Mouse (Mus musculus) ES-E14 (cell line): ENCODE measurements at regions not wholly inside any gene's neighbourhood (a gene's known extent, or its start where the extent isn't known, plus 50 kb on each side); places are given as distances from the start of the nearest gene placed in this dataset.

Experiments used
- DNase-seq: peaks from one replicate; pipeline ENCODE4 v3.0.0-alpha.2; 2013; ENCODE audit warnings: low read depth, low spot score
- H3K27ac ChIP-seq: 2 replicates; pipeline ENCODE4 v1.5.1; 2012; ENCODE audit warnings: low read depth, mild to moderate bottlenecking, low read length, moderate library complexity, mixed read lengths; ENCODE audit not compliant: poor library complexity, insufficient read depth, severe bottlenecking
- H3K36me3 ChIP-seq: 2 replicates; pipeline ENCODE4 v1.6.1; 2012; ENCODE audit warnings: mild to moderate bottlenecking, low read length, moderate library complexity, mixed read lengths; ENCODE audit not compliant: control insufficient read depth, poor library complexity, insufficient read depth, severe bottlenecking
- H3K4me1 ChIP-seq, 2 experiments: fragments of 150-350 bp in 1 of 2; sonication (generic) in 1 of 2; 2 replicates each; pipeline ENCODE4 v1.6.1; 2012; ENCODE audit warnings: low read length in 2 of 2, mild to moderate bottlenecking in 1 of 2, mixed read lengths in 1 of 2; ENCODE audit not compliant: control insufficient read depth in 2 of 2, insufficient read depth in 2 of 2, poor library complexity in 1 of 2
- H3K4me3 ChIP-seq, 2 experiments: fragments of 150-350 bp in 1 of 2; sonication (generic) in 1 of 2; 2 replicates each; pipeline ENCODE4 v1.5.1; 2012; ENCODE audit warnings: low read length in 2 of 2, low read depth in 1 of 2, mild to moderate bottlenecking in 1 of 2, mixed read lengths in 1 of 2; ENCODE audit not compliant: insufficient read depth in 1 of 2, poor library complexity in 1 of 2, severe bottlenecking in 1 of 2
- H3K9ac ChIP-seq: 2 replicates; pipeline ENCODE4 v1.6.1; 2012; ENCODE audit warnings: low read depth, mild to moderate bottlenecking, low read length, mixed read lengths; ENCODE audit not compliant: poor library complexity, insufficient read depth, severe bottlenecking
- H3K9me3 ChIP-seq: fragments of 150-350 bp; sonication (generic); 2 replicates; pipeline ENCODE4 v1.6.1; 2012; ENCODE audit warnings: low read depth, mild to moderate bottlenecking, low read length; ENCODE audit not compliant: control insufficient read depth, insufficient read depth
- CHD2 ChIP-seq: IDR thresholded peaks from 2 replicates; pipeline ENCODE4 v1.6.1; 2014; ENCODE audit warnings: mild to moderate bottlenecking, low read depth, low read length, inconsistent platforms
- HCFC1 ChIP-seq: IDR thresholded peaks from 2 replicates; pipeline ENCODE4 v1.6.1; 2012; ENCODE audit warnings: low read length, inconsistent platforms, borderline replicate concordance; ENCODE audit not compliant: insufficient read depth
- MAFK ChIP-seq: IDR thresholded peaks from 2 replicates; pipeline ENCODE4 v1.6.1; 2014; ENCODE audit warnings: mild to moderate bottlenecking, low read depth, low read length, inconsistent platforms; ENCODE audit not compliant: insufficient read depth
- ZC3H11A ChIP-seq: IDR thresholded peaks from 2 replicates; pipeline ENCODE4 v1.6.1; 2012; ENCODE audit warnings: low read depth, mild to moderate bottlenecking, inconsistent platforms, low read length, borderline replicate concordance
- ZNF384 ChIP-seq: IDR thresholded peaks from 2 replicates; pipeline ENCODE4 v1.6.1; 2012; ENCODE audit warnings: low read depth, low read length, inconsistent platforms
- in situ Hi-C, 2 experiments: fragments of 600-800 bp; cut with MboI; formaldehyde crosslinking; loops; one replicate each; pipeline ENCODE4 v1.15.1; 2025; ENCODE audit warnings: low sequenced_read_pairs in 2 of 2, inconsistent platforms in 1 of 2; ENCODE audit not compliant: unreplicated experiment in 2 of 2

DNA sequence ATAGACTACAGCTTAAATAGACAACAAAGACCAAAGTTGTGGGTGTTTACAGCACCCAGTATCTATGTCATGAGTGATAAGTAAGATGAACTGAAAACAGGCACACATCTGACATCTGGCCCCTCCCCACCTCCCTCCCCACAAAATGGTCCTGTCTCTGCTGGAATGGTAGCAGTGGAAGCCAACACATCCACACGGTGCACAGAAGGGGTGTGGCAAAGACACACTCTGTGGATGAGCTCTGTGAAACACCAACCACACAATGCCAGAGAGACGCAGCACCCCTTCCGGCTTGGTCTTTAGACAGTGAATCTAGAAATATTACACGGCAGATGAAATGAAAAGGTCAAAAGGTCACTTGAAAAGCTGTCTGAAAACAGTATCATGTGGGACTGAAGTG is 85.6 kb downstream of the Fgf18 start:
- Histone ChIP-seq H3K36me3 (no peaks in the 10 kb centered on the region), H3K9me3 (no peaks in the 10 kb centered on the region), H3K27ac (no peak overlapping the region), H3K4me1 (no peaks in the 10 kb centered on the region), H3K9ac (no peak overlapping the region), H3K4me3 (no peak overlapping the region)
- DNase-seq: no peak
- in situ Hi-C loops: no loop called here
- TF ChIP-seq ZNF384 (no peak), ZC3H11A (no peak), CHD2 (no peak), HCFC1 (no peak), MAFK (no peak)

DNA sequence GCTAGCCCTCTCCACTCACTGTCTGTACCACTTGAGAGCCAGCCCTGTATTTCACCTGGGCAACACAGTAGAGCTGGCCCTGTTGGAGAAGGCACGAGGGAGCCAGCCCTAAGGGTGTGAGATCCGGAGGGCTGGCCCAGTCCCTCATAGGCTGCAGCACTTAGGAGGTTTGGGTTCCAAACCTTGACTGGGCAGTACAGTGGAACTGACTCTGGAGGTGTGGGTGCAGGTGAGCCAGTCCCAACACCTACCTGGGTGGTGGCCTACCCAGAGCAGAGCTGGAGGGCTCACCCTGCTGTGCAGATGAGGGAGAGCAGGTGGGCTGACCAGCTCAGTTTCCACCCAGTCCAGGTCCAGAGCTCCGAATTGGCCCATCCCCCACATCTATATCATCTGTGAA is 86.8 kb downstream of the Fgf18 start:
- no peaks in the 10 kb centered on the region for H3K36me3 ChIP-seq
- in situ Hi-C loops: no loop called here
- no peak for DNase-seq
- no peaks in the 10 kb centered on the region for H3K9me3 ChIP-seq
- H3K4me1 ChIP-seq: no peaks in the 10 kb centered on the region
- H3K4me3 ChIP-seq: no peak overlapping the region
- TF ChIP-seq HCFC1: no peak
- TF ChIP-seq MAFK: no peak
- no peak for TF ChIP-seq ZNF384
- TF ChIP-seq CHD2: no peak
- TF ChIP-seq ZC3H11A: no peak
- no peak overlapping the region for H3K27ac ChIP-seq
- H3K9ac ChIP-seq: no peak overlapping the region

DNA sequence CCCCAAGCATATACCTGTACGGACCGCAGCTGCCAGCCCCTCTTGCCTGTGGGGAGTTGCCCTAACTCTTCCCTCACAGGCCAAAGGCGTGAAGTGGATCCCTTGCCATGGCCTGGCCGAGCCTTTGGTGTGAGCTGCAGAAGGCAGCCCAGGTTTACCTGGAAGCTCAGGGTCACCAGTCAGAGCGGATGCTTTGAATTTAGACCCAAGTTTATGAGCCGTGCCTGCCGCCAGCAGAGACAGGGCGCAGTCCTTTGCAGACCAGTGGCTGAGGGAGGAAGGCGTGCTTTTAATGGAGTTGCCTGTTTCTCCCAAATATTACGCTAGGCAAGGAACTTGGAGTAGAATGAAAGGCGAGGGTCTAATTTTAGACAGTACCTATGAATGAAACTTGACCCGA is 97.0 kb downstream of the Fgf18 start:
- Histone ChIP-seq H3K4me3 (no peak overlapping the region), H3K27ac (no peak overlapping the region), H3K4me1 (no peaks in the 10 kb centered on the region), H3K9ac (no peak overlapping the region), H3K9me3 (no peaks in the 10 kb centered on the region), H3K36me3 (no peaks in the 10 kb centered on the region)
- no peak for DNase-seq
- in situ Hi-C loops: no loop called here
- TF ChIP-seq ZC3H11A: no peak
- TF ChIP-seq HCFC1: no peak
- no peak for TF ChIP-seq MAFK
- no peak for TF ChIP-seq CHD2
- no peak for TF ChIP-seq ZNF384

DNA sequence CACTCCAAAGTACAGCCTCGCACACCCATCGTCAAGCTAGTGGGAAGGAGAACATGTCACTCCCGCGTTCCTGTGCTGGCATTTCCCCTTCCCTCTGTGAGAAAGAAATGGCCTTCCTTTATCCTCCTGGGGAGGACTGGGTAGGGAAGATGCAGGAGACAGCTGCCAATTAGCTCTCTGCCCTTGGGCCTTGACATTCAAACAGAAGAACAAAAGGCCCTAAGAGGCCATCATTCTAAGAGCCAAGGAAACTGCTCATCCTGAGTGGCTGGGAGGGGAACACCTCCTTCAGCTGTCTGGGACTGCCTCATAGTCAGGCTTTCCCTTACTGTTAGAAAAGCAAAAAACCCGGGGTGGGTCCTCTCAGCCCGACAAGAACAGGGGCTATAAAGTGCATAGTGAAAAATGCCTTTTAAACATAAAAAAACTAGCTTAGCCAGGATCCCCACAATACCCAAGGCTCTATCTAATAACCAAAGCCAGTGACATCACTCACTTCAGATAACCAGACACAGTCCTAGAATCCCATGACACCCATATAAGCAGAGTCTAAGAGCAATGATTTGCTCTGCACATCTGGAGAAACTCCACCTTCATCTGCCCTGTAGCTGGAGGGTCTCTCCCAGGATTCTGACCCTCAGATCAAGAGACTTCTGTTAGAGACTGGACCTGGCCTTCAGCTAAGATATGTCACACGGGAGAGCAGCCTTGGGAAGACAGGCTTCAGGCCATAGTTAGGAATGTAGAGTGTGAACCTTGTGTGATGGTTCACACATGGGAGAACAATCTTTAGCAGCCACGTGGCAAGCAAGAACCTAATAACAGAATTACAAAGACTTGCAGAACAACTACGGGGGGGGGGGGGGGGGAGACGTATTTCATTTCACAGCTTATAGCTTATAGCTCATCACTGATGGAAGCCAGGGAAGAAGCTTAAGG is 107.1 kb downstream of the Fgf18 start:
- Histone ChIP-seq H3K36me3 (no peaks in the 10 kb centered on the region), H3K4me1 (peaks cover 0 to 4% of the 10 kb centered on the region in 2 experiments; a peak in 1 of 4 replicates), H3K9ac (no peak overlapping the region), H3K27ac (no peak overlapping the region), H3K9me3 (no peaks in the 10 kb centered on the region), H3K4me3 (no peak overlapping the region)
- TF ChIP-seq MAFK: no peak
- TF ChIP-seq CHD2: no peak
- no peak for TF ChIP-seq ZC3H11A
- no peak for TF ChIP-seq ZNF384
- TF ChIP-seq HCFC1: no peak
- in situ Hi-C loops: no loop called here
- peak; percentile 49 for DNase-seq
